ENCODE assay signal across 8 mouse cellular contexts in the genomic region with DNA sequence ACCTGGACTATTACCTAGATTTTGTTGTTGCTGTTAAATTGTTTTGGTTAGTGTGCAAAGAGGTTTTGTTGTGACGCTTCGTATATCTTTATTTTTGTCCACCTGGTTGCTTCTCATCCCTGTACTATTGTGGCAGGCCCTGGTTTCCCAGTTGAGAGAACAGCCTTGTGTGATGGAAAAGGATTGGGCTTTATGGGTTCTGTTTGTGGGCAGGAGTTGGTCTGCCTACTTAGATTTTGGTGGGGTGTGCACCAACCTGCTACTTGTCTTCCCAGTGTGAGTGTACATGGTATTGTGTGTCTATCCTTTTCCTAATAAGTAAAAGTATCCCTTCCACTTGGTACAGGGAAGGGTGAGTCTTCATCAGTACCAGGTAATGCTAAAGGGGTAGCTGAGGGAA. TPM values are rescaled to one million over a fixed set of nuclear protein-coding genes. Genes with fewer than 3 reads are reported as not detected.
A peak's percentile ranks its signal among the peaks of the same experiment; 100 is the strongest.
DNase-seq lines count a peak whose midpoint lies in the region; ATAC-seq lines count a peak whose summit lies in the region.

No protein-coding gene starts in this region.

- peak overlapping the region; percentile 77 for H3K4me3 ChIP-seq in embryonic facial prominence, embryonic 10.5 days
- 0 out of 2 replicates have a peak overlapping the region, but pooled peaks have one; percentile 91 for H3K4me3 ChIP-seq in heart, embryonic 15.5 days
- H3K4me3 ChIP-seq in liver, embryonic 13.5 days (replicated peaks) = peak overlapping the region; percentile 74

- DNase-seq in layer of hippocampus, adult 11-12 months (ENCODE audit: low spot score) = peak; percentile 1
- DNase-seq in layer of hippocampus, adult 9-10 months (ENCODE audit: low spot score) = no peak
- no peak for DNase-seq in embryonic facial prominence, embryonic 10.5 days (ENCODE audit: low spot score)
- no peak for DNase-seq in liver, embryonic 13.5 days
- no peak for DNase-seq in right cerebral cortex, postnatal 36 days (ENCODE audit: low spot score in 2 of 2)
- no peak for DNase-seq in spleen, postnatal 14 days (ENCODE audit: low spot score in 2 of 2)
- DNase-seq in kidney, adult 9 months = no peak

- H3K36me3 ChIP-seq in embryonic facial prominence, embryonic 10.5 days (replicated peaks) = peaks cover 43% of the 10 kb centered on the region
- H3K36me3 ChIP-seq in heart, embryonic 15.5 days = no peaks in the 10 kb centered on the region
- peaks cover 37% of the 10 kb centered on the region for H3K36me3 ChIP-seq in liver, embryonic 13.5 days

- peaks cover 66% of the 10 kb centered on the region for H3K4me1 ChIP-seq in embryonic facial prominence, embryonic 10.5 days
- H3K4me1 ChIP-seq in heart, embryonic 15.5 days (replicated peaks) = peaks cover 69% of the 10 kb centered on the region
- peaks cover 84% of the 10 kb centered on the region for H3K4me1 ChIP-seq in liver, embryonic 13.5 days (replicated peaks)

- 94% methylated on average over 2 of the region's 2 CpGs for WGBS in embryonic facial prominence, embryonic 10.5 days
- 92% methylated on average over 2 of the region's 2 CpGs for WGBS in heart, embryonic 15.5 days
- WGBS in liver, embryonic 13.5 days (ENCODE audit: insufficient replicate concordance) = 83% methylated on average over 2 of the region's 2 CpGs

- peak overlapping the region; percentile 38; the same call in 1 of the 2 replicates for H3K9ac ChIP-seq in heart, embryonic 15.5 days
- peak overlapping the region; percentile 91 for H3K9ac ChIP-seq in liver, embryonic 13.5 days

- no peaks in the 10 kb centered on the region for H3K27me3 ChIP-seq in embryonic facial prominence, embryonic 10.5 days (replicated peaks; ENCODE audit: low read depth, poor library complexity, severe bottlenecking)
- no peaks in the 10 kb centered on the region for H3K27me3 ChIP-seq in heart, embryonic 15.5 days
- H3K27me3 ChIP-seq in liver, embryonic 13.5 days = no peaks in the 10 kb centered on the region

- ATAC-seq in heart, embryonic 15.5 days (replicated peaks; ENCODE audit: insufficient number of reproducible peaks, insufficient read depth, low FRiP score, low read depth) = no peak
- no peak for ATAC-seq in liver, embryonic 13.5 days (ENCODE audit: low read depth)

- no peaks in the 10 kb centered on the region for H3K9me3 ChIP-seq in embryonic facial prominence, embryonic 10.5 days
- H3K9me3 ChIP-seq in heart, embryonic 15.5 days (replicated peaks) = no peaks in the 10 kb centered on the region
- no peaks in the 10 kb centered on the region for H3K9me3 ChIP-seq in liver, embryonic 13.5 days (replicated peaks)

- peak overlapping the region; percentile 66 for H3K4me2 ChIP-seq in heart, embryonic 15.5 days
- peak overlapping the region; percentile 79 for H3K4me2 ChIP-seq in liver, embryonic 13.5 days

- no peak overlapping the region for H3K27ac ChIP-seq in embryonic facial prominence, embryonic 10.5 days (replicated peaks)
- 0 out of 2 replicates have a peak overlapping the region, but pooled peaks have one; percentile 20 for H3K27ac ChIP-seq in heart, embryonic 15.5 days
- peak overlapping the region; percentile 95 for H3K27ac ChIP-seq in liver, embryonic 13.5 days

RNA-seq across cellular contexts. Expression of gene Atf5, which starts 2.9 kb away (rescaled TPM):
- polyA plus RNA-seq in embryonic facial prominence, embryonic 10.5 days (2016; fragmentation: Nextera tagmentation; extraction: Ambion mirVana) = 3.2 and 3.6 TPM in 2 replicates
- polyA plus RNA-seq in heart, embryonic 15.5 days (2015; fragmentation: Nextera tagmentation; extraction: Ambion mirVana) = 2.5 TPM in 2 replicates
- 5.3 and 5.4 TPM in 2 replicates for polyA plus RNA-seq in liver, embryonic 13.5 days (2015; fragmentation: Nextera tagmentation; extraction: Ambion mirVana)

RNA-seq across cellular contexts. Expression of gene Il4i1, which starts 3.2 kb away (rescaled TPM):
- polyA plus RNA-seq in embryonic facial prominence, embryonic 10.5 days (2016; fragmentation: Nextera tagmentation; extraction: Ambion mirVana) = 1.0 and 1.5 TPM in 2 replicates
- 1.1 and 3.2 TPM in 2 replicates for polyA plus RNA-seq in heart, embryonic 15.5 days (2015; fragmentation: Nextera tagmentation; extraction: Ambion mirVana)
- polyA plus RNA-seq in liver, embryonic 13.5 days (2015; fragmentation: Nextera tagmentation; extraction: Ambion mirVana) = 0.70 and 1.1 TPM in 2 replicates

RNA-seq across cellular contexts. Expression of gene Nup62, which starts 3.5 kb away (rescaled TPM):
- polyA plus RNA-seq in embryonic facial prominence, embryonic 10.5 days (2016; fragmentation: Nextera tagmentation; extraction: Ambion mirVana) = 169 and 173 TPM in 2 replicates
- polyA plus RNA-seq in heart, embryonic 15.5 days (2015; fragmentation: Nextera tagmentation; extraction: Ambion mirVana) = 57.2 and 77.3 TPM in 2 replicates
- polyA plus RNA-seq in liver, embryonic 13.5 days (2015; fragmentation: Nextera tagmentation; extraction: Ambion mirVana) = 60.8 and 68.9 TPM in 2 replicates

RNA-seq across cellular contexts. Expression of gene Akt1s1, which starts 29.4 kb away (rescaled TPM):
- polyA plus RNA-seq in embryonic facial prominence, embryonic 10.5 days (2016; fragmentation: Nextera tagmentation; extraction: Ambion mirVana) = 92.2 and 95.4 TPM in 2 replicates
- polyA plus RNA-seq in heart, embryonic 15.5 days (2015; fragmentation: Nextera tagmentation; extraction: Ambion mirVana) = 91.7 and 97.8 TPM in 2 replicates
- polyA plus RNA-seq in liver, embryonic 13.5 days (2015; fragmentation: Nextera tagmentation; extraction: Ambion mirVana) = 32.0 and 32.1 TPM in 2 replicates

RNA-seq across cellular contexts. Expression of gene Tbc1d17, which starts 29.5 kb away (rescaled TPM):
- polyA plus RNA-seq in embryonic facial prominence, embryonic 10.5 days (2016; fragmentation: Nextera tagmentation; extraction: Ambion mirVana) = 77.2 and 82.7 TPM in 2 replicates
- 53.2 and 63.4 TPM in 2 replicates for polyA plus RNA-seq in heart, embryonic 15.5 days (2015; fragmentation: Nextera tagmentation; extraction: Ambion mirVana)
- 29.0 and 30.0 TPM in 2 replicates for polyA plus RNA-seq in liver, embryonic 13.5 days (2015; fragmentation: Nextera tagmentation; extraction: Ambion mirVana)
